ENCODE assay signal across 17 mouse cellular contexts in genomic region chr11:88351722-88352473, GRCm38 (mm10). TPM values are rescaled to one million over a fixed set of nuclear protein-coding genes. Genes with fewer than 3 reads are reported as not detected.
DNase-seq lines count a peak whose midpoint lies in the region; ATAC-seq and TF ChIP-seq lines count a peak whose summit lies in the region.
"Had no signal": no experiment of that assay in that cellular context is flagged by ENCODE, and none has a peak within 500 bp of the region (broad histone marks: within the 10 kb centered on the region; RNA-seq: fewer than 3 reads in every experiment).

No protein-coding gene starts in this region.

- H3K36me3 ChIP-seq in liver, embryonic 13.5 days, result no peaks in the 10 kb centered on the region
- H3K36me3 ChIP-seq in kidney, embryonic 15.5 days, result peaks cover 27% of the 10 kb centered on the region
- peaks cover 71% of the 10 kb centered on the region for H3K36me3 ChIP-seq in embryonic facial prominence, embryonic 10.5 days (replicated peaks)

- no peaks in the 10 kb centered on the region for H3K9me3 ChIP-seq in liver, embryonic 13.5 days (replicated peaks)
- H3K9me3 ChIP-seq in kidney, embryonic 15.5 days (replicated peaks), result no peaks in the 10 kb centered on the region
- no peaks in the 10 kb centered on the region for H3K9me3 ChIP-seq in embryonic facial prominence, embryonic 10.5 days
- H3K9me3 ChIP-seq: embryonic facial prominence, embryonic 12.5 days; G1E had no signal

- no peaks in the 10 kb centered on the region for H3K27me3 ChIP-seq in liver, embryonic 13.5 days
- H3K27me3 ChIP-seq in kidney, embryonic 15.5 days, result no peaks in the 10 kb centered on the region
- H3K27me3 ChIP-seq in embryonic facial prominence, embryonic 10.5 days (replicated peaks; ENCODE audit: low read depth, poor library complexity, severe bottlenecking), result no peaks in the 10 kb centered on the region
- H3K27me3 ChIP-seq: embryonic facial prominence, embryonic 12.5 days had no signal

- no peak overlapping the region for H3K9ac ChIP-seq in liver, embryonic 13.5 days
- no peak overlapping the region for H3K9ac ChIP-seq in kidney, embryonic 15.5 days
- H3K9ac ChIP-seq: embryonic facial prominence, embryonic 12.5 days; liver, embryonic 14.5 days had no signal

- peak; percentile 36 for DNase-seq in adrenal gland, adult 2 months
- DNase-seq in adrenal gland, postnatal 14 days, result no peak
- no peak for DNase-seq in layer of hippocampus, adult 2 months (ENCODE audit: low spot score in 2 of 2)
- no peak for DNase-seq in layer of hippocampus, adult 9-11 months
- DNase-seq in cerebellum, adult 9-11 months, result peak; percentile 77
- no peak for DNase-seq in liver, embryonic 13.5 days
- DNase-seq in embryonic facial prominence, embryonic 10.5 days (ENCODE audit: low spot score), result no peak
- DNase-seq: right cerebral cortex, adult 18-20 months had no signal

- peak; percentile 57 for ATAC-seq in liver, embryonic 13.5 days (ENCODE audit: low read depth)
- no peak for ATAC-seq in kidney, embryonic 15.5 days (replicated peaks; ENCODE audit: low FRiP score)
- ATAC-seq: intestine, postnatal 0 days had no signal

- WGBS in liver, embryonic 13.5 days (ENCODE audit: insufficient replicate concordance), result 46% methylated on average over 3 of the region's 3 CpGs
- 87% methylated on average over 3 of the region's 3 CpGs for WGBS in kidney, embryonic 15.5 days
- WGBS in embryonic facial prominence, embryonic 10.5 days, result 89% methylated on average over 3 of the region's 3 CpGs

- H3K27ac ChIP-seq in layer of hippocampus, adult 2 months, result peak overlapping the region; percentile 7; the same call in 1 of the 2 replicates
- H3K27ac ChIP-seq in liver, embryonic 13.5 days, result no peak overlapping the region
- no peak overlapping the region for H3K27ac ChIP-seq in kidney, embryonic 15.5 days
- H3K27ac ChIP-seq in embryonic facial prominence, embryonic 10.5 days (replicated peaks), result no peak overlapping the region
- H3K27ac ChIP-seq: embryonic facial prominence, embryonic 12.5 days; liver, embryonic 14.5 days; stomach, postnatal 0 days had no signal

- no peak overlapping the region for H3K4me2 ChIP-seq in liver, embryonic 13.5 days
- no peak overlapping the region for H3K4me2 ChIP-seq in kidney, embryonic 15.5 days
- H3K4me2 ChIP-seq: embryonic facial prominence, embryonic 12.5 days had no signal

- H3K4me3 ChIP-seq in layer of hippocampus, adult 2 months, result no peak overlapping the region
- H3K4me3 ChIP-seq in liver, embryonic 13.5 days (replicated peaks), result no peak overlapping the region
- no peak overlapping the region for H3K4me3 ChIP-seq in kidney, embryonic 15.5 days (replicated peaks)
- no peak overlapping the region for H3K4me3 ChIP-seq in embryonic facial prominence, embryonic 10.5 days
- H3K4me3 ChIP-seq: embryonic facial prominence, embryonic 12.5 days had no signal

- H3K4me1 ChIP-seq in liver, embryonic 13.5 days (replicated peaks), result peaks cover 24% of the 10 kb centered on the region
- peaks cover 24% of the 10 kb centered on the region for H3K4me1 ChIP-seq in kidney, embryonic 15.5 days
- H3K4me1 ChIP-seq in embryonic facial prominence, embryonic 10.5 days, result peaks cover 16% of the 10 kb centered on the region

- TF ChIP-seq CTCF in layer of hippocampus, adult 2 months (conservative IDR thresholded peaks at IDR 0.05), result no peak

RNA-seq across cellular contexts. Expression of gene Ccdc182, which starts 58.0 kb away (rescaled TPM):
- not detected for total RNA-seq in adrenal gland, adult 2 months (2021)
- polyA plus RNA-seq in adrenal gland, adult 2 months (2012; rRNA removed), result not detected in 2 replicates
- total RNA-seq in adrenal gland, postnatal 14 days (2021), result not detected in 2 replicates
- total RNA-seq in layer of hippocampus, adult 2 months (2021), result not detected
- polyA plus RNA-seq in liver, embryonic 13.5 days (2015; fragmentation: Nextera tagmentation; extraction: Ambion mirVana), result not detected in 2 replicates
- polyA plus RNA-seq in kidney, embryonic 15.5 days (2015; fragmentation: Nextera tagmentation; extraction: Ambion mirVana), result 3.1 and 3.7 TPM in 2 replicates
- polyA plus RNA-seq in embryonic facial prominence, embryonic 10.5 days (2016; fragmentation: Nextera tagmentation; extraction: Ambion mirVana), result 1.7 and 3.6 TPM in 2 replicates
- total RNA-seq: adrenal gland, postnatal 36 days; G1E; gastrocnemius, adult 18-20 months; layer of hippocampus, postnatal 10 days had no signal
- polyA plus RNA-seq: G1E; intestine, postnatal 0 days; liver, embryonic 14.5 days; stomach, postnatal 0 days had no signal

Comparison
In these comparisons a context has a peak if more than half of its experiments do, and no peak if none do; other contexts are left out.
1. DNase-seq: peak in adrenal gland, adult 2 months (single experiment) and cerebellum, adult 9-11 months (single experiment); none in adrenal gland, postnatal 14 days (single experiment), layer of hippocampus, adult 2 months (0 of 2), layer of hippocampus, adult 9-11 months (single experiment), liver, embryonic 13.5 days (single experiment) and embryonic facial prominence, embryonic 10.5 days (single experiment).